Mouse (Mus musculus): ENCODE measurements at regions not wholly inside any gene's neighbourhood (a gene's known extent, or its start where the extent isn't known, plus 50 kb on each side); places are given as distances from the start of the nearest gene placed in this dataset.

- intact Hi-C loops (cut with DNase I) = no loop called here
- no peak for DNase-seq (ENCODE audit: low spot score in 2 of 2)
Observed at GRCm38 (mm10) chr5:118961091-118961490, 400.6 kb downstream of the Med13l start.

- intact Hi-C loops (cut with DNase I) = no loop called here
- DNase-seq (ENCODE audit: low spot score in 2 of 2) = no peak
Observed at GRCm38 (mm10) chr5:118962152-118962551, 401.7 kb downstream of the Med13l start.

- intact Hi-C loops (cut with DNase I) = no loop called here
- no peak for DNase-seq (ENCODE audit: low spot score in 2 of 2)
Observed at GRCm38 (mm10) chr5:118963001-118963400, 402.5 kb downstream of the Med13l start.

GRCm38 (mm10) chr5:118966901-118967300 is 406.4 kb downstream of the Med13l start:
- intact Hi-C loops (cut with DNase I) = no loop called here

GRCm38 (mm10) chr5:118967718-118968117 is 407.2 kb downstream of the Med13l start:
- no peak for DNase-seq (ENCODE audit: low spot score in 2 of 2)
- intact Hi-C loops (cut with DNase I) = no loop called here

More at GRCm38 (mm10) chr5:118966901-118967300, 406.4 kb downstream of the Med13l start:
- no peak for DNase-seq (ENCODE audit: low spot score in 2 of 2)

GRCm38 (mm10) chr5:118975147-118975546 is 414.7 kb downstream of the Med13l start:
- no peak for DNase-seq (ENCODE audit: low spot score in 2 of 2)
- intact Hi-C loops (cut with DNase I) = no loop called here

GRCm38 (mm10) chr5:118978921-118979630 is 418.6 kb downstream of the Med13l start:
- intact Hi-C loops (cut with DNase I) = no loop called here
- no peak for DNase-seq (ENCODE audit: low spot score in 2 of 2)

- DNase-seq (ENCODE audit: low spot score in 2 of 2) = no peak
- intact Hi-C loops (cut with DNase I) = no loop called here
Observed at GRCm38 (mm10) chr5:118981046-118981445, 420.6 kb downstream of the Med13l start.

- intact Hi-C loops (cut with DNase I) = no loop called here
- no peak for DNase-seq (ENCODE audit: low spot score in 2 of 2)
Observed at GRCm38 (mm10) chr5:118984251-118984650, 423.8 kb downstream of the Med13l start.

- intact Hi-C loops (cut with DNase I) = no loop called here
Observed at GRCm38 (mm10) chr5:118984797-118985408, 424.4 kb downstream of the Med13l start.

GRCm38 (mm10) chr5:118987376-118988000 is 427.0 kb downstream of the Med13l start:
- no peak for DNase-seq (ENCODE audit: low spot score in 2 of 2)
- intact Hi-C loops (cut with DNase I) = no loop called here

More at GRCm38 (mm10) chr5:118984797-118985408, 424.4 kb downstream of the Med13l start:
- no peak for DNase-seq (ENCODE audit: low spot score in 2 of 2)

- no peak for DNase-seq (ENCODE audit: low spot score in 2 of 2)
- intact Hi-C loops (cut with DNase I) = no loop called here
Observed at GRCm38 (mm10) chr5:118999124-118999523, 438.6 kb downstream of the Med13l start.

- no peak for DNase-seq (ENCODE audit: low spot score in 2 of 2)
- intact Hi-C loops (cut with DNase I) = no loop called here
Observed at GRCm38 (mm10) chr5:119005825-119006471, 445.5 kb downstream of the Med13l start.

- DNase-seq (ENCODE audit: low spot score in 2 of 2) = no peak
- intact Hi-C loops (cut with DNase I) = no loop called here
Observed at GRCm38 (mm10) chr5:119010048-119010447, 449.6 kb downstream of the Med13l start.

- intact Hi-C loops (cut with DNase I) = no loop called here
- no peak for DNase-seq (ENCODE audit: low spot score in 2 of 2)
Observed at GRCm38 (mm10) chr5:119015181-119015580, 454.7 kb downstream of the Med13l start.

GRCm38 (mm10) chr5:119015606-119016255 is 455.3 kb downstream of the Med13l start:
- intact Hi-C loops (cut with DNase I) = no loop called here

GRCm38 (mm10) chr5:119016420-119016819 is 455.9 kb downstream of the Med13l start:
- intact Hi-C loops (cut with DNase I) = no loop called here

More at GRCm38 (mm10) chr5:119015606-119016255, 455.3 kb downstream of the Med13l start:
- DNase-seq (ENCODE audit: low spot score in 2 of 2) = no peak

GRCm38 (mm10) chr5:119023947-119024346 is 463.5 kb downstream of the Med13l start:
- DNase-seq (ENCODE audit: low spot score in 2 of 2) = no peak
- intact Hi-C loops (cut with DNase I) = no loop called here

More at GRCm38 (mm10) chr5:119016420-119016819, 455.9 kb downstream of the Med13l start:
- DNase-seq (ENCODE audit: low spot score in 2 of 2) = peak in 1 of 2 experiments; percentile 4

- no peak for DNase-seq (ENCODE audit: low spot score in 2 of 2)
Observed at GRCm38 (mm10) chr5:119032051-119032450, 471.6 kb downstream of the Med13l start.

GRCm38 (mm10) chr5:119044548-119044947 is 484.1 kb downstream of the Med13l start:
- no peak for DNase-seq (ENCODE audit: low spot score in 2 of 2)
- intact Hi-C loops (cut with DNase I) = no loop called here

More at GRCm38 (mm10) chr5:119032051-119032450, 471.6 kb downstream of the Med13l start:
- intact Hi-C loops (cut with DNase I) = no loop called here

Measured in left cerebral cortex, postnatal 25 days (tissue).